Comparison of ENCODE assay signal across 27 mouse cellular contexts in genomic region chr12:66915741-66916140, GRCm38 (mm10).
"Had no signal": no experiment of that assay in that cellular context is flagged by ENCODE, and none has a peak within 500 bp of the region (broad histone marks: within the 10 kb centered on the region; RNA-seq: fewer than 3 reads in every experiment).

No protein-coding gene starts in this region.

- H3K4me3 ChIP-seq: embryonic facial prominence, embryonic 10.5 days; embryonic facial prominence, embryonic 12.5 days; embryonic facial prominence, embryonic 13.5 days; embryonic facial prominence, embryonic 15.5 days; erythroblast, embryonic 14.5 days; forebrain, embryonic 10.5 days; forebrain, embryonic 12.5 days; forebrain, embryonic 13.5 days; forebrain, embryonic 15.5 days; gastrocnemius, adult 2 months; heart, embryonic 10.5 days had no signal

- H3K9me3 ChIP-seq: embryonic facial prominence, embryonic 10.5 days; embryonic facial prominence, embryonic 12.5 days; embryonic facial prominence, embryonic 13.5 days; embryonic facial prominence, embryonic 15.5 days; forebrain, embryonic 10.5 days; forebrain, embryonic 12.5 days; forebrain, embryonic 13.5 days; forebrain, embryonic 15.5 days; heart, embryonic 10.5 days had no signal

- H3K27me3 ChIP-seq: embryonic facial prominence, embryonic 12.5 days; embryonic facial prominence, embryonic 13.5 days; embryonic facial prominence, embryonic 15.5 days; forebrain, embryonic 12.5 days; forebrain, embryonic 13.5 days; forebrain, embryonic 15.5 days had no signal

- H3K36me3 ChIP-seq: embryonic facial prominence, embryonic 10.5 days; embryonic facial prominence, embryonic 12.5 days; embryonic facial prominence, embryonic 13.5 days; embryonic facial prominence, embryonic 15.5 days; forebrain, embryonic 10.5 days; forebrain, embryonic 12.5 days; forebrain, embryonic 15.5 days; heart, embryonic 10.5 days had no signal

- H3K4me1 ChIP-seq: embryonic facial prominence, embryonic 10.5 days; embryonic facial prominence, embryonic 12.5 days; embryonic facial prominence, embryonic 13.5 days; embryonic facial prominence, embryonic 15.5 days; forebrain, embryonic 10.5 days; forebrain, embryonic 12.5 days; forebrain, embryonic 13.5 days; forebrain, embryonic 15.5 days; heart, embryonic 10.5 days had no signal

- H3K9ac ChIP-seq: embryonic facial prominence, embryonic 12.5 days; embryonic facial prominence, embryonic 13.5 days; embryonic facial prominence, embryonic 15.5 days; forebrain, embryonic 12.5 days; forebrain, embryonic 13.5 days; forebrain, embryonic 15.5 days; forebrain, postnatal 0 days had no signal

- ATAC-seq: forebrain, embryonic 13.5 days; forebrain, embryonic 14.5 days; forebrain, embryonic 15.5 days; forebrain, embryonic 16.5 days; forebrain, postnatal 0 days had no signal

- DNase-seq: cerebellum, adult 9-10 months; cerebellum, adult 9-11 months; cerebellum, postnatal 10 days; cerebellum, postnatal 14 days; cerebellum, postnatal 25 days; cerebellum, postnatal 36 days; embryo, embryonic 11 days; forebrain, postnatal 0 days; gastrocnemius, adult 2 months; gastrocnemius, postnatal 10 days; gastrocnemius, postnatal 14 days; gastrocnemius, postnatal 25 days; gastrocnemius, postnatal 36 days; heart, adult 11 months; heart, adult 18-20 months had no signal

- H3K4me2 ChIP-seq: embryonic facial prominence, embryonic 12.5 days; embryonic facial prominence, embryonic 13.5 days; embryonic facial prominence, embryonic 15.5 days; forebrain, embryonic 12.5 days; forebrain, embryonic 13.5 days; forebrain, embryonic 15.5 days had no signal

- H3K27ac ChIP-seq: embryonic facial prominence, embryonic 10.5 days; embryonic facial prominence, embryonic 12.5 days; embryonic facial prominence, embryonic 13.5 days; embryonic facial prominence, embryonic 15.5 days; forebrain, embryonic 10.5 days; forebrain, embryonic 12.5 days; forebrain, embryonic 13.5 days; forebrain, embryonic 15.5 days; gastrocnemius, adult 2 months; heart, embryonic 10.5 days had no signal
